Mouse (Mus musculus) liver, adult 2 months (tissue): ENCODE measurements around the gene Itgb2. TPM values are rescaled to one million over a fixed set of nuclear protein-coding genes. Genes with fewer than 3 reads are reported as not detected.
A peak's percentile ranks its signal among the peaks of the same experiment; 100 is the strongest.

Experiments
- DNase-seq: peaks from one replicate; pipeline ENCODE4 v3.0.0-alpha.2; 2011; ENCODE audit warnings: low read depth, low spot score; ENCODE audit errors: extremely low read depth
- H3K27ac ChIP-seq: fragments of 200-500 bp; replicated peaks from 2 replicates; pipeline ENCODE4 v1.5.1; 2012; ENCODE audit warnings: low read depth, mild to moderate bottlenecking, control low read depth, inconsistent platforms, low read length; ENCODE audit not compliant: insufficient read depth
- H3K27me3 ChIP-seq: fragments of 200-500 bp; 2 replicates; pipeline ENCODE4 v1.6.1; 2012; ENCODE audit warnings: mild to moderate bottlenecking, moderate library complexity, low read length, inconsistent platforms; ENCODE audit not compliant: control insufficient read depth, insufficient read depth
- H3K36me3 ChIP-seq: fragments of 200-500 bp; 2 replicates; pipeline ENCODE4 v1.6.1; 2012; ENCODE audit warnings: low read length, inconsistent platforms; ENCODE audit not compliant: control insufficient read depth, insufficient read depth
- H3K4me1 ChIP-seq: fragments of 200-500 bp; 2 replicates; pipeline ENCODE4 v1.6.1; 2011; ENCODE audit warnings: low read length; ENCODE audit not compliant: control insufficient read depth, insufficient read depth
- H3K4me3 ChIP-seq: fragments of 200-500 bp; 2 replicates; pipeline ENCODE4 v1.5.1; 2011; ENCODE audit warnings: low read depth, mild to moderate bottlenecking, control low read depth, low read length, moderate library complexity; ENCODE audit not compliant: insufficient read depth
- H3K79me2 ChIP-seq: fragments of 200-500 bp; 2 replicates; pipeline ENCODE4 v1.6.1; 2012; ENCODE audit warnings: inconsistent platforms, mild to moderate bottlenecking, low read length, moderate library complexity; ENCODE audit not compliant: control insufficient read depth, insufficient read depth
- H3K9ac ChIP-seq: fragments of 200-500 bp; 2 replicates; pipeline ENCODE4 v1.6.1; 2012; ENCODE audit warnings: low read depth, mild to moderate bottlenecking, control low read depth, inconsistent platforms, low read length
- CTCF ChIP-seq: fragments of 200-500 bp; IDR thresholded peaks from 2 replicates; pipeline ENCODE4 v1.5.1; 2011; ENCODE audit warnings: low read depth, low read length, control low read depth
- POLR2A ChIP-seq: fragments of 200-500 bp; IDR thresholded peaks from 2 replicates; pipeline ENCODE4 v1.6.1; 2011; ENCODE audit warnings: low read length, control low read depth; ENCODE audit not compliant: insufficient read depth; ENCODE audit errors: extremely low read depth
- WGBS: fragments of 180-500 bp; shearing (Covaris S2); methylation state at CpG from one replicate; pipeline ENCODE4 v1.1.7; 2018; 5-methylcytosine and 5-hydroxymethylcytosine counted together
- polyA plus RNA-seq: library from polyadenylated mRNA; depleted of rRNA; stranded (reverse); fragments of >200 nt; gene quantifications from 2 replicates; pipeline ENCODE4 v1.2.3, GENCODE M21; 2012
- total RNA-seq: library from RNA; depleted of rRNA; stranded (reverse); fragments of >200 nt; gene quantifications from 2 replicates; pipeline ENCODE4 v1.2.3, GENCODE M21; 2014

Itgb2 gene
- total and polyA plus RNA-seq, 2 experiments = 4.8 to 5.6 TPM

DNA sequence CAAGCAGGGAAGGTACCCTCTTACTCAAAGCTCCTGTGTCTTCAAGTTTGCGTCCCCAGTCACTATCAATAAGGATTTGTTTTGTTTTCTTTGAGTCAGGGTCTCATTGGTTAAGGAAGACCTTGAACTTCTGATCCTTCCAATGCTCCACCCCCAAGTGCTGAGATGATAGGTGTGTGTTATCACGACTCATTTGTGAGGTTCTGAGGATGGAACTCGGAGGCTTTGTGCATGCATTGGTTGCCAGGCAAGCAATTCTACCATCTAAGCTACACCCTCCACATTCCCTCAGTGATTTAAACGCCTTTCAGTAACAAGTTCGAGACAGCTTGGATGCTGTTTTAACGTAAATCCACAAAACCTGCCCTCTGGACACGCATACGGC is 51.0 kb downstream of the Itgb2 start:
- peak; percentile 66 for DNase-seq
- Histone ChIP-seq H3K4me3 (peak overlapping the region; percentile 5), H3K79me2 (peaks cover 25% of the 10 kb centered on the region; the same call in 1 of the 2 replicates), H3K36me3 (no peaks in the 10 kb centered on the region), H3K27me3 (no peaks in the 10 kb centered on the region), H3K27ac (peak overlapping the region; percentile 84), H3K9ac (peak overlapping the region; percentile 68), H3K4me1 (peaks cover 22% of the 10 kb centered on the region)
- TF ChIP-seq POLR2A (no peak), CTCF (no peak)
- 1% methylated on average over 8 of the region's 8 CpGs for WGBS

DNA sequence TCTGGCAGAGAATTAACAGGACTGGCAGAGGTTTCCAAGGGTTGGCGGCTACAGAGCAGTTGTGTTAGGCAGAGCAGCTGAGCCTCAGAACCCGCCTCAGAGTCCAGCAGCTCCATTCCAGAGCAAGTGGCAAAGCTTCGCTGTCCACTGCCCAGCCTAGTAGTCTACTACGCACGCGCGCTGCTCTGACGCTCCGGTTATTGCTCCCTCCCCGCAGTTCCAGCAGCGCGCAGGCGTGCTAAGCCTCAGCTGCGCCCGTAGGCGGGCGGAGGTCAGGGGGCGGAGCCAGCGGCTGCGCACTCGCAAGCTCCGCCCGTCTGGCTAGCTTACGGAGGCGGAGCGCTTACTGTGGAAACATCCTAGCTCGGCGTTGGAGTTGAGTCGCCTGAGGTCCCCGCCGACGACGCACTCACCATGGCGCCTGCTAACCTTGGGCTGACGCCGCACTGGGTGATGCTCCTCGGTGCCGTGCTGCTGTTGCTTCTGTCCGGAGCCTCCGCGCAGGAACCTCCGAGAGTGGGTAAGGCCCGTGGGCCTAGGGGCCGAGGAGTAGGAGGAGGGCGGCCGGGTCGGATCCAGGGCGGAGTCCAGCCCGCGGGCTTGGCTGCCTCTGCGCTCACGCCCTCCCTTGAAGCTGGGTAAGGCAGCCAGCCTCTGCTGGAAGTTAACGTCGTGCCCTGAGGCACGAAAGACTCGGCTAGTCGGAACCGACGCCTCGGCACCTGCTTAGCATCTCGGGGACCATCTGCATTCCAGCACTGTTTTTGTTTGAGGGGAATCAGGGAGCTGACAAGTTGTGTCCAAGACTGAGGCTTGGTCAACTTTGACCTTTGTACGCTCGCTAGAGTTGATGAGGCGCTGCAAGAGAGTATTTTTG is 51.6 kb downstream of the Itgb2 start, which contains the start of gene Pttg1ip:
Pttg1ip (plus strand) TSS at position 313 of the 877 bp plus-strand sequence.
- under 1% methylated on average over 64 of the region's 64 CpGs for WGBS
- DNase-seq = peak; percentile 92
- H3K27me3 ChIP-seq = no peaks in the 10 kb centered on the region
- H3K27ac ChIP-seq = peak within 1 kb of the TSS; percentile 96
- H3K4me1 ChIP-seq = peaks cover 27% of the 10 kb centered on the region
- peak within 1 kb of the TSS; percentile 89 for H3K4me3 ChIP-seq
- peaks cover 31% of the 10 kb centered on the region; the same call in 1 of the 2 replicates for H3K79me2 ChIP-seq
- no peak for TF ChIP-seq CTCF
- peak; percentile 97 for TF ChIP-seq POLR2A
- H3K36me3 ChIP-seq = no peaks in the 10 kb centered on the region
- H3K9ac ChIP-seq = peak within 1 kb of the TSS; percentile 96

DNA sequence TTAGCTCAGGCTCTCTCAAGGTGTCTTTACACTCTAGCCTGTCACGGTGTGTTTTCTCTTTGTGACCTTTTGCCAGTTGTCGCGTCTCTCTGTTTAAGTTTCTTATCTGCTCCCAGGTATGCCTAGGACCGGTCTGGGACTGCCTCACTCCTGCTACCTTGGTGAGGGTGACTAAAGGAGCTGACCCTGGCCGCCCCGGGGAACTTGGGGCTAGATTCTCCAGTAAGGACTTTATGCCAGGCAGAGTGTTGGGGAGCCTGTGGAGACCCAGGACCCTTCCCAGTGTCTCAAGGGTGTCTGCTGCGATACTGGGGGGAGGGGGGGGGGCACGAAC is 52.2 kb downstream of the Itgb2 start:
- no peak for DNase-seq
- Histone ChIP-seq H3K9ac (peak overlapping the region; percentile 96), H3K4me3 (peak overlapping the region; percentile 89), H3K4me1 (peaks cover 34% of the 10 kb centered on the region), H3K27me3 (no peaks in the 10 kb centered on the region), H3K36me3 (no peaks in the 10 kb centered on the region), H3K79me2 (peaks cover 37% of the 10 kb centered on the region; the same call in 1 of the 2 replicates), H3K27ac (peak overlapping the region; percentile 96)
- TF ChIP-seq POLR2A = no peak
- no peak for TF ChIP-seq CTCF
- WGBS = 2% methylated on average over 8 of the region's 8 CpGs

DNA sequence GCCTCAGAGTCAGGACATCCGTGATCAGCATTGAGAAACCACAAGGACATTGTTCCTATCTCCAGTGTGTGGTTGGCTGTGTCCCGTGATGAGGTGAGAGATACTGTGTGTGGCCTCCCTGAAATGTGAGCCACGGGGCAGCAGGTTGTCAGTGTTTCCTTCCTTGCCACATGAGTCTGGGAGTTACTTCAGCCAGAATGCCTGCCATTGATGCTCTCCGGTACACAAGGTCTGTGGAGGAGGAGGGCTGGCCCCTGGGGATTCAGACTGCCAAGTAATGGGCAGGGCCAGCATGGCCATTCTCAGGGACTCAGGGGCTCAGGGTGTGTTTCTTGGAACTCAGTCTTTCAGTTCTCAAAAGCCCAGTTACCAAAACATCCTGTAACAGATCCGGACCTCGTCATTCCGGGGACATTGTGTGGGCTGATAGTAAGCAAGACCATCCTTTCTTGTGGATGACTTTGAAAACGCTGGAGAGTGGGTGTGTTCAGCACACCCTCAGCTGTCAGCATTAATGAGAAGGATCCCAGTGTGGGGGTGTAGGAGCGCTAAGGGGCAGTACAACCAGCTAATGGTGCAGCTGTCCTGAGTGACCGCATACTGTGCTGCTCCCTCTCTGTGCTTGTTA is 53.9 kb downstream of the Itgb2 start:
- WGBS = 45% methylated on average over 10 of the region's 10 CpGs
- no peak for TF ChIP-seq CTCF
- no peak for TF ChIP-seq POLR2A
- peak; percentile 50 for DNase-seq
- peaks cover 50% of the 10 kb centered on the region for H3K79me2 ChIP-seq
- H3K36me3 ChIP-seq = peaks cover 6% of the 10 kb centered on the region; the same call in 1 of the 2 replicates
- no peaks in the 10 kb centered on the region for H3K27me3 ChIP-seq
- H3K4me3 ChIP-seq = no peak overlapping the region
- H3K9ac ChIP-seq = no peak overlapping the region
- 0 out of 2 replicates have a peak overlapping the region, but pooled peaks have one; percentile 9 for H3K27ac ChIP-seq
- peaks cover 48% of the 10 kb centered on the region for H3K4me1 ChIP-seq

DNA sequence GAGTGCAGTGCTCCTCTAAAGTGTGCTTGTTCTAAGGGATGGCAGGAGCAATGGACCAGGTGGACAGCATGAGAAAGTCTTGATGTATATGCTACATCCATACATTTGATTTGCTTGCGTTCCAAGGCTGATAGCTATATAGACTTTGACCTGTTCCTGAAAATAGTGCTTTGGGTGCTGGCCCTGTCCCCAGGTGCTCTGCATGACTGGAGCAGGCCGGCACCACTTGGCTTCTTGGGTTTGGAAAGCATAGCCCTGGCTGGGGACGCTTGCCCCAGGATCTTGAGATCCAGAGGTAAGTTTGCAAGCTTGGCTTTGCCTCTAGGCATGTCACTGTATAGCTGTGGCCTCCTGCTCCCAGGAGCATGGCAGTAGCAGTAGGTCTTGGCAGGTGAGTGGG is 56.6 kb downstream of the Itgb2 start:
- DNase-seq = peak; percentile 51
- H3K4me3 ChIP-seq = no peak overlapping the region
- 23% methylated on average over 3 of the region's 3 CpGs for WGBS
- peaks cover 60% of the 10 kb centered on the region for H3K79me2 ChIP-seq
- H3K4me1 ChIP-seq = peaks cover 53% of the 10 kb centered on the region
- no peak overlapping the region for H3K9ac ChIP-seq
- H3K27ac ChIP-seq = peak overlapping the region; percentile 56
- H3K27me3 ChIP-seq = no peaks in the 10 kb centered on the region
- TF ChIP-seq POLR2A (no peak), CTCF (no peak)
- H3K36me3 ChIP-seq = peaks cover 11% of the 10 kb centered on the region; the same call in 1 of the 2 replicates
